Mouse (Mus musculus) adrenal gland, adult 2 months (tissue): ENCODE results near the gene Unc5cl. TPM values are rescaled to one million over a fixed set of nuclear protein-coding genes. Genes with fewer than 3 reads are reported as not detected.

Experiments
- DNase-seq: peaks from one replicate; pipeline ENCODE4 v3.0.0; 2021
- polyA plus RNA-seq: library from polyadenylated mRNA; depleted of rRNA; stranded (reverse); fragments of >200 nt; gene quantifications from 2 replicates; pipeline ENCODE4 v1.2.3, GENCODE M21; 2012
- total RNA-seq, 2 experiments: library from RNA; stranded (reverse); gene quantifications; 2 replicates each; pipeline ENCODE4 v1.2.3; 2021

Unc5cl gene
- total and polyA plus RNA-seq, 3 experiments = not detected

DNA sequence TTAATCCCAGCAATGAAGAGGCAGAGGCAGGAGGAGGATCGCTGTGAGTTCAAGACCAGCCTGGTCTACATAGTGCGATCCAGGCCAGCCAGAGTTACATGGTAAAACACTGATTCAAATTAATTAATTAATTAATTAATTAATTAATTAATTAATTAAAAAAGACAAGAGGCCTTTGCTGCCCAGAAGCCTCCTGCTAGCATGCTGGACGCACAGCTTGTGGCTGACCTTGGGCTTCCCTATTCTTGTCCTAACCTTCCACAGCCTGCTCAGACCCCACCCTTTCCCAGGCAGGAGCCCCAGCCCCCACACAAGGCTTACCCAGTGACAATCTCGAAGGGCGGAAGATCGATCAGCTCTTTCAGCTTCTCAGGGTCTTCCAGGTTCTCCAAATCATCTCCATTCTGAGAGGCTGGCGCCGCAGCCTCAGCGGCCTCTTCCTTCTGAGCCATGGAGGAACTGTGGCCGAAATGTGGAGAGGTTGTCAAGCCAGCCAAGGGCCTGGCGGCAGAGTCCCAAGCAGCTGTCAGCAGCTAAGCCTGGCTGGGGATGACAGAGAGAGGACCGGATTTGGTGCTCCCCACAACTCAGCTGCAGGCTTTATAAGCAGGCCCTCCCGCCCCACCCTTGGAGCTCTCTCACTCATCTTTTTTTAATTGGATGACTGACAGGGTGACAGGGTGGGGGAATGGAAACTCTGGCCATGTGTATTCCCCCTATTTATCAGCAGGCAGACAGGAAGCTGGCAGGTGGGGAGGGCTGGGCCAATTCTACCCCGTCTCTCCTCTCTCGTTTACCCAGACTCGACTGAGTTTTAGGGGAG, 22.3 kb upstream of the Unc5cl start, which contains the start of gene Apobec2:
Gene Apobec2, minus strand, starts transcription at position 773 of the 823 bp plus-strand sequence.
- no peak for DNase-seq

DNA sequence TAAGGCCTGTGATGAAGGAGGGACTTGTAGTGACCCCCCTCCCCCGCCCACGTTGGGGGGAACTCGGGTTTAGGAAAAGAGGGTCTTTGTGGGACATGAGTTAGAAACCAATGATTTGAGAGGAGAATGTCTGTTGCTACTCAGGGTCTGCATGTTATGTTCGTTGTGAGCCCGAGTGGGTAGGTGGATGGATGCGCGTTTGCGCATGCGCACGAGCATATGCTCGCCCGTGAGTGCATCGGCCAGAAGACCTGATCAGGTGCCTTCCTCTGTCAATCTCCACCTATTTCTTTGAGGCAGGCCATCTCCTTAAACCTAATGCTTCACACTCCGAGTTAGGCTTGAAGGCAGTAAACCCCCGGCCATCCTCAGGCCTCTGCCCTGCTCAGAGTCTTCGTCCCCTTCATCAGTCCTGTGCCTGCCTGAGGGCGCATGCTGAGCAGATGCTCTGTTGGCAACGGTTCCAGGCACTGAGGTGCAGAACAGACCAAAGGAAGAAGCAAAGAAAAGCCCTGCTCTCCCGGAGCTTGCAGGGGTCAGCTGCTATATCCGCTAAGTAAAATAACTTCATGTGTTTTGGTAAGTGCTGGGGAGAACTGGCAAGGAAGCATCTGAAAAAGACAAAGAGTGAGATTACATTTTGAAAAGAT, 21.6 kb upstream of the Unc5cl start:
- no peak for DNase-seq

- no peak for DNase-seq
Measured at GRCm38 (mm10) chr17:48433689-48434330, 20.9 kb upstream of the Unc5cl start.

GRCm38 (mm10) chr17:48434479-48434878, 20.2 kb upstream of the Unc5cl start:
- no peak for DNase-seq

DNA sequence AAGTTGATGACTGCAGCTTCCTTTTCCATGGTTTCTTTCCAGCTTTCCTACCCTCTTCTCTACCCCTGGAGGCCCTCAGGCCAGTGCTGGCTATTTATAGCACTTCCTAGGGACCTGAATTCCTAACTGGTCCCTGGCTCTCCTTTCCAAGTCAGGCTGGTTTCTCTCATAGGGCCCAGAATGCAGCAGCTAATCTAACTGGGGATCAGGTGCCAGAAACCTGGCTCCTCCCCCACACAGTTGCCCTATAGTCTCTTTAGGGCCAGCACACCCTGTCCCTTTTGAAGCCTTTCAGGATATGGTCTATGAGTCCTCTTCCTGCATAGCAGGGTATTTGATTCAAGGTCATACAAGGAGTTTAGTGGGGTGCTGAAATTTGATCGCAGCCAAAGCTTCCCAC, 18.2 kb upstream of the Unc5cl start:
- DNase-seq = no peak

DNA sequence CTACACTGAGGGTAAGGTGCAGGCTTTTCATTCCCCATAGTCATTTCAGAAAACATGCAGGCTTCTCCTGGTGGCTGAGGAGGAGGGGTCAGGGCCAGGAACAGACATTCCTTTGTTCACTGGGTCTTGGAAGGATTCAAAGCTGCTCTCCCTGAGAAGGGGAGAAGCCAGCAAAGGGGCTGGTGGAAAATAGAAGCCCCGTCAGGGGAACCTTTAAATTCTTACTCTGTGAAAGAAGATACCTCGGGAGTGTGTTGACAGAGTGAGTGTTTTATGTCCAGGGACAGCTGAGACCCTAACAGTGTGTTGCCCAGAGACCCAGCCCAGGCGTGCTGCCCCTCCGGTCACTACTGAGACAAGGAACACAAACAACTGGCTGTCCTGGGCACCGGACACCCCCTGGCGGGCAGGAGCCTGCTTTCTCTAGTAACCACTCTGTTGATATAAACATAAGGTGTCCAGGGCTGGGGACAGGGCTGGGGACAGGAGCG, 17.2 kb upstream of the Unc5cl start:
- DNase-seq = no peak

DNA sequence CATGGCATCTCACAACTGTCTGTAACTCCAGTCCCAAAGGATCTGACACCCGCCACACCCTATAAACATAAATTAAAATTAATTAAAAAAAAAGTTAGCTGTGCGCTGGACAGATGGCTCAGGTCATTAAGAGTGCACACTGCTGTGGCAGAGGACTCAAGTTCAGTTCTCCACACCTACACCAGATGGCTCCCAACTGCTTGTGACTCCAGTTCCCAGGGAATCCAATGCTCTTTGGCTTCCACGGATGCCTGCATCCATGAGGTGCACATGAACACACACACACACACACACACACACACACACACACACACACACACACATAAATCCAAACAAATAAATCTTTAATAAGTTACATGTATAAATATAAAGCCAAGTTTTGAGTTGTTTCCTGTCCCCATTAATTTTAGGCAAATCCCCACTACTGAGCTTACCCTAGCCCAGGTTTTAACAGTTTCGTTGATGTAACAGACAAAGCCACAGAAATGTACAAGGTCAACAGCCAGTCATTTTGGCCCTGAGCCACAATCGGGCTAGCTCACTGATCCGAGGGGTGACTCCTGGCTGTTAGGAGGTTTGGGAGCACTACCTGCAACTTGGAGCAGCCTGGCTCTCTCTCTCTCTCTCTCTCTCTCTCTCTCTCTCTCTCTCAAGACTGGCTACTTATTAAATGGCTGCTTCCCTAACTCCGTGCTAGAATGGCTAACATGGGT, 11.8 kb upstream of the Unc5cl start:
- DNase-seq = peak; percentile 65

DNA sequence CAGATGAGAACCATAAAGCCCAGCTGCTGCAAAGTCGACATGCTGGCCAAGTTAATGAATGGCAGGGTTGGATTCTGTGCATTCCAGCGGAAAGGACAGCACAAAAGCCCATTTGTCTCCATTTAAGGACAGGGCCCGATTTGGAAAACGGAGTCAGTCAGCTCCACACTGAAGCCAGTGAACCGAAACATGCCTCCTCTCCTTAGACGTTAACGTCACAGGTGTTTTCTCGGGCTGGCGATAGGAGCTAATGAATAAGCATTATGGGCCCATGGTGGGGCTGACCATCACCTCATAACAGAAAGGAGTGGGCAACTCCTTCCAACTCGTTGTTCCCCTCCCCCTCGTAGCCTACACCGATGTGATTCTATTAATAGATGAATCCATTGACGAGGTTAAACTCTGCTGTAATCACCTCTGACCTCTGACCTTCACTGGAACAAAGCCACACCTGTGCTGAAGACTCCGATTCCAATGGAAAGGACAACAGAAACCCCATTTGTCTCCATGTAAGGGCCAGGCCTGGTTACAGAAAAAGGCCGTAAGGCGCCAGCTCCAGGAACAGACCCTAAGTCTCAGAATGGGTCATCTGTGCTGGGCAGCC, 11.1 kb upstream of the Unc5cl start:
- no peak for DNase-seq

DNA sequence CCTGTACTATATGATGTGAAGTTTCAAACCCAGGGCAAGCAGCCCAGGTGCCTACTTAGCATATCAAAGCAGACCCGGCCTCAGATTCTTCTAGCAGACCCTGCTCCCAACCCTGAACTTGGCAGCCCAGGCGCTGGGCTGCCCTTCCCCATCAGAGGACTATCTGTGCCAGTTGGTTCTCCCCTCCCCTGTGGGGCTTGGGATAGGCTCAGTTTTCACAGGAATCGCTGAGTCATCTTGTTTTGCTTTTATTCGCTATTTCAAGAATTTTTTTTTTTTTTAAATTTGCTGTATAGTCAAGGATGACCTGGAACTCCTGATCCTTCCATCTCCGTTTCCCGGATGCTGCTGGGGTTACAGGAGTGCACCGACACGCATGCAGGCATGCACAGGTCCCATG, 7.0 kb upstream of the Unc5cl start:
- no peak for DNase-seq

- no peak for DNase-seq
Measured at GRCm38 (mm10) chr17:48450666-48451352, 3.9 kb upstream of the Unc5cl start.

GRCm38 (mm10) chr17:48451353-48451675, 3.4 kb upstream of the Unc5cl start, which contains the start of gene Tspo2:
Tspo2 (minus strand) TSS chr17:48451522.
- DNase-seq = no peak

GRCm38 (mm10) chr17:48451753-48452444, 2.8 kb upstream of the Unc5cl start:
- no peak for DNase-seq

GRCm38 (mm10) chr17:48453489-48453888, 1.2 kb upstream of the Unc5cl start:
- no peak for DNase-seq

- no peak for DNase-seq
Measured at GRCm38 (mm10) chr17:48454190-48454589, 511 bp upstream of the Unc5cl start.

GRCm38 (mm10) chr17:48455955-48456354, 1.3 kb downstream of the Unc5cl start:
- no peak for DNase-seq

DNA sequence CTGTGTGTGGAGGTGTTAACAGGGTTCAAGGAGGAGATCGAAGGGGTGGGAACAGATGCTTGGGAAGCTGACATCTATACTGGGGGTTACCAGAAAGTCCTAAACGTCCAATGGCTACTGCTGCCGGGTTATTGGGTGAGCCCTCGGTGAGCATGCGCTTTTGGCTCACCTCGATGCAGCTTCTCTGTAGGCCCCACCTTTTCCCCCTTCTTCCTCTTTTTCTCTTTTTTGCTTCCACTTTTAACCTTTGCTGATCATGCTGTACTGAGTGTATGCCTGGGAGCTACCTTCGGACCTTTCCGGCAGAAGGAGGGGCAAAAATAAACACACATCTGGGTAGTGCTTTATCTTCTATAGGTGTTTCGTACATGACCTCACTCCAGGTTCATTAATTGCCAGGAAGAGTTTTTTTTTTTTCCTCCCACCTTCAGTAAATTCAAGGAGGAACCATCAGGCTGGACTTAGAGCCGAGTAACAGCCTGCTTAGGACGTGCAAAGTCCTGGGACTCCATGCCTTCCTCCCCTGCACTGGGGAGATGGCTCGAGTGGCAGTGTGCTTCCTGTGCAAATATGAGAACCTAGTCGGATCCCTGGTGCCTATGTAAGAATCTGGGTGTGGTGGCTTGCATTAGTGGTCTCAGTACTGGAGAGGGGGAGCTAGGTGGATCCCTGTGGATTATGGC, 3.4 kb downstream of the Unc5cl start:
- DNase-seq = no peak

GRCm38 (mm10) chr17:48462096-48462495, 7.4 kb downstream of the Unc5cl start:
- DNase-seq = no peak

- DNase-seq = no peak
Measured at GRCm38 (mm10) chr17:48463391-48463790, 8.7 kb downstream of the Unc5cl start.

GRCm38 (mm10) chr17:48466769-48467394, 12.2 kb downstream of the Unc5cl start:
- DNase-seq = no peak
